Mouse (Mus musculus) cerebellum, postnatal 25 days (tissue): ENCODE data around the gene 1700029I15Rik.

Source experiments
- DNase-seq, 2 experiments: peaks; one replicate each; pipeline ENCODE4 v3.0.0; 2021; ENCODE audit warnings: mixed read lengths in 2 of 2

Gene 1700029I15Rik

DNA sequence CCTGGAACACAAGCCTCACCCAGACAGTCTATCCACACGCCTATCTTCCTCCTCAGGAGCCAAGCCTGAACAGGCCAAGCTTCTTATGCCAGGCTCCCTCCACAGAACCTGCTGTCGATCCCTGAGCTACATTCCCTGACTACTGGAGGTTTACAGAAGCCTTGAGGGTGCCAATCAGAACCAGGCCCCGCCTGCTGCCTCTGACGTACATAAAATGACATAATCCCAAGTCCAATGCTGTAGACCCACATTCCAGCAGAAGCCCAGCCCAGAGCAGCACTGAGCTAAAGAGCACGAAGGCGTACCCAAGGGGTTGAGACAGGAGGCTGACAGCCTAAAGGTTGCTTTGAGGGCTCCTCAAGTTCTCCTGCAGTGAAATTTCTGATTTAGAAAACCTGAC lies 45.5 kb downstream of the 1700029I15Rik start:
- peak; percentile 91 to 92 for DNase-seq

DNA sequence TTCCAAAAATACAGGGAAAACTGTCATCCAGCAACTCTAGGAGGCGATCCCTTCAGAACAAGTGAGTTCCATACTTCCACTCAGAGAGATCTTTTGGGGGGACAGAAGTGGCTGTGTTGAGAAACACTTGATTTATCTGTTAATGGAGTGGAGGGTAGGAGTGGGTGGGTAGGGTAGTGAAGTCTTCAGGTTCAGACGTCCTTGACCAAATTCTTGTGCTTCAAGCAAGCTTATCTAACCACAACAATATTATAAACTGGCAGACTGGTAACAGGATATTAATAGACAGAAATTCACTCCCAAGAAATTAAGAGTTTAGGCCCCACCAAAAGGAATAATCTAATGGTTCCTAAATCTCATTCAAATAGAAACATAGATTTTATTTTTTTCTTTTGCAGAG lies 47.8 kb downstream of the 1700029I15Rik start:
- DNase-seq = no peak

DNA sequence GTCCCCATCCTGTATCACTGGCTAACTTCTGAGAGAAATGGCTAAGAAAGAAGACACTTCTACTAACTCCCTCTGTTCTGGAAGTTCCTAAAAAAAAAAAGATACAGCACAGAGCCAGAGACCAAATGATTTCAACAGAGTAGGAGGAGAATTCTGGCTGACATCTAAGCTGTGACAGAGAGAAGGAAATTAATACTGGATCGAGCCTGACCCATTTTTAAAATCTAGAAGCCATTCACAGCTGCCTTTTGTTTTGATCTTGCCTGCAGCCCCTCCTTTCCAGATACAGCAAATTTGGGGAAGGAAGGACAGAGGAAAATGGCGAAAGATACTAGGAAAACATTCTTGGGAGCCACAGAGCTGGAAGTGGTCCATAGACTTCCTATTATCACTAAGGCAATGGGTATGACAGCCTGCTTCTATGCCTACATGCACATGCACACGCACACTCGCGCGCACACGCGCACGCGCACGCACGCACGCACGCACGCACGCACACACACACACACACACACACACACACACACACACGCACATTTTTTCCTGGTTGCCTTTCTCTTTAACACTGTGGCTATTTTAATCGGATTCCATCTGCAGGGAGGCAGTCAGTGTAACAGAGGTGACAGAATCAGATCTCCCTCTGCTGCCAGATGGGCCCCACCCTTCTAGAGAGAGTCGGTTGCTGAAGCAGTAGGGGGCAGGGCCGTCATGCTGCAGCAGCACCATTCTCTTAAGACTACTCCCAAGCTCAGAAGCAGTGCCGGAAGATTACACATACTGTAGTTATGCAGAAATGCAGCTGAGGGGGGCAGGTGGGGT lies 48.6 kb downstream of the 1700029I15Rik start:
- DNase-seq = peak; percentile 75 to 80

DNA sequence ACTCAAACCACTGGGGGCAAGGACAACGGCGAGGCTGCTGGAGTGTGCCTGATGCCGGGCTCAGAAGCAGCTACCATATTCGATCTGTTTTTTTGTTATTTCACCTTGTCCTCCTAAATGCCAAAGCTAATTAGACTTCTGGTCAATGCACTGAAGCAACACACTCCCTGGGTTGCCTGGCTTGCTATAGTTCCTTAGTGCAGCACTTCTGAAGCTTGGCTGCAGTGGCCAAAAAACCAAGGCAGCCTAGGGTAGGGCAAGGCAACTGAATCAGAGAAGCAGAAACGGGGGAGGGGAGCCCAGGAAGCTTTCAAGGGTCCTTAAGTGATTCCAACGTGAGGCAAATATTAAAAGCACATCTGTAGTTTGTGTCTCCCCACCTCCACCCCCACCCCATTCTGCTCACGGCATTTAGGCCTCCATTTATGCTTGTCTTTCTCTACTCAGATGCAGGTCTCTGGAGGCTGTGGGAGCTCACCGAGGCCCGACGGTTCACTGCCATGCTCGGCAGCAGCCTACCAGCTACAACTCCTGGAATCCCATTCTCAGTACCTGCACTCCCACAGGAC lies 49.4 kb downstream of the 1700029I15Rik start:
- DNase-seq = peak; percentile 54 to 57

DNA sequence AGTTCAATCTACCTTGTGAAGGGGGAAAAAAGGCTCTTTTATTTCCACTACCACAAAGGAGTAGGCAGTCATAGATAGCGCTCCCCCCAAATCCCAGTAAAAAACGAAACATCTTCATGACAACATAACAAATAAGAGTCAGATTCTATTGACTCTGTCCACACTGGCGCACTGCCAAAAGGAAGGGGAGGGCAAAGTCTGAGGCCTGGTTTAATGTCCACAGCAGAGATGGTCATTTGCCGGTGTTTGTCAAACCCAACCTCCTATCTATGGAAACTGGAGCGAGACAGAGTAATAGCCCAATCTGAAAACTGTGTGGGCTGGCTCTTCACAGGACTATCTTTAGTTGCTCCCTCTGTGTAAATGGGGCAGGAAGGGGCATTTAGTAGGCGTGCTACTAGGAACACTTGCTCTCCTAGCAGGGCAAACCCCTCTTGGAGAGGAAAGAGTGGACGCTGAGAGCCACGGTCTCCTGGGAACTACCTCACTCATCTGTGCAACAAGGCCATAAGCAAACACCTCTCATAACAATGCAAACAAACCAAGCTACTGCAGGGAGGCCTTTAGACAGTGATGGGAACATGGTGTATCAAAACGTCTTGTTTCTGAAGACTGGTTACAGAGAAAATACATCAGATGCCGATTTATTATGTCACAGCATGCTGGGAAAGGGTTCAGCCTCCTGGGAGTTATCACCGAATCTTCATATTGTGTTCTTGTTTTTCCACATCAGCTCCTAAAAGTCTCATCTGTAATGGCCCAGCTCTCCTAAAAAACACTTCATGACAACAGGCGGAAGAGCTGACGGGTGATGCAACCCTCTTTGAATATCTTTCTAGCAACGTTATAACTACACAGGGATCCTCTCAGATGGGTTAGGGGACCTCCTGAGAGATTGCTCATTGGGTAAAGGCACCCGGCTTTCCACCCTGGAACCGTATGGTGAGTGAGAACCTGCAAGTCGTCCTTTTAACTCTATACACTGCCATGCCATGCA lies 50.3 kb downstream of the 1700029I15Rik start:
- DNase-seq = peak; percentile 65 to 81

DNA sequence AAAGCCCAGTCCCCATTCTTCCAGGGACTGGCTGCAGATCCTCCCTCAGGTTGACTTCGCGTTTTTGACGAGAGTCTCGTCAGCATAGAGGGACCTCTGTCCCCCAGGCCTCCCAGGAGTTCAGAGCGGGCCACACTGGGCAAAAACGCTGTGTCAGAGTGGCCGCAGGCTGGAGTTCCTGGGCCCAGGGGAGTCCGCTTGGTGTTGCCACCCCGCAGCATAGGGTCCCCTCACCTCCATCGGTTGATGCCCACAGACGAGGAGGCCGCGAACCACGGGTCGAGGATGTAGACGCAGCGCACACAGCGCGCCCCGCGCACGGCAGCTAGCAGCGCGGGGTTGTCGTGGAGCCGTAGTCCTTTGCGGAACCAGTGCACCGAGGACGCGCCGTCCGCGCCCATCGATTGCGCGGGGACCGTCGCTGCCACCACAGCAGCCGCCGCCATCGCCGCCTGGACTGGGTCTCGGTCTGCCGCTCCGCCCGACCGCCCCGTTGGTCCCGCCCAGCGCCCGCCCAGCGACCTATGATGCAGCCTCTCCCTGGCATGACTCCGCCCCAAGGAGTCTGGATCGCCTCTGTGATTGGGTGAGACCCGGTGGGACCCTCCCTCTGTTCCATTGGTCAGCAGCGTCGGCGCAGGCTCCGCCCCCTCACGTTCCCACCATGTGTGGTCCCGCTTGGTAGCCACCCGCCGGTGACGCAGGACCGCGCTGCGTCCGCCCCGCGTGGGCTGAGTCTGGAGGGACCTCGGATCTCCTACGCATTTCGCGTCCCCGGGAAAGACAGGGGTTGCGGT lies 51.4 kb downstream of the 1700029I15Rik start, which contains the start of gene Cry2:
TSS of gene Cry2 (minus strand) at position 466 of the 797 bp plus-strand sequence.
- DNase-seq = peak; percentile 99

DNA sequence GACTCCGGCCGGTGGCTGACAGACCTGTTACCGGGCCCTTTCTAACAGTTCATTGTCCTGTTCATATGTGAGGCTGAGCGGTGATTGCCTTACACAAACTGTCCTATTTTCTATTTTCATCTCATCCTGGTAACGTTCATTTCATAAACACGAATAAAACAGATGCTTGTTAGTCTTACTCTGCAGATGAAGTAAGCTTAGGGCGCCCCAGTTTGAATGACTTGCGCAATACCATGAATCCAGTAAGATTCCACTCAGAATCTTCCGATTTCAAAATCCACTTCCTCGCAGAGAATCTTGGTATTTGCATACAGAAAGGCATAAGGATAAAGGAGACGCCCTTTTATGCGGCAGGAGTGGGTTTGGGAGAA lies 52.0 kb downstream of the 1700029I15Rik start:
- no peak for DNase-seq

DNA sequence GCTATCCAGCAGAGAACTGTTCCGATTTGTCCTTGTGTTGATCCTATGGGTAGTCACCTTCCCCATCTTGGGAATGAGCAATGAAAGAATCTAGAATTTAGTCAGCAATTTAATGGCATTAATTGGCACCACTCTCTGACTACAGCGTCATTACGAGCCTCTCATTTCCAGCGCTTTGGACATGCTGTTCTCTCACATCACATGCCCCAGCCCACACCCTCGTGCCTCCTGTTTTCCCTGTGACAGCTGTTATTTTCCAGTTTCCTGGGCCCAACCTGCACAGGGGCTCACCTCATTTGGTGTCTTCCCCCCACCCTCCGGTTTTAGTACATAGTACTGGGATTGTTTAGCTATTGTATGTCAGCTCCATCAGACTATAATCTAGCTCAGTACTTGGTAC lies 52.7 kb downstream of the 1700029I15Rik start:
- no peak for DNase-seq
